Mouse (Mus musculus) hindbrain, embryonic 13.5 days (tissue): Measurements from ENCODE around the gene Uggt2. TPM values are rescaled to one million over a fixed set of nuclear protein-coding genes. Genes with fewer than 3 reads are reported as not detected.

ENCODE experiments used
- ATAC-seq: fragments of 200-750 bp; cut with Nextera tagmentation; 2 replicates; pipeline ENCODE4 v1.8.0; 2017; ENCODE audit warnings: moderate TSS enrichment; ENCODE audit not compliant: low FRiP score
- H3K27ac ChIP-seq: fragments of 300-500 bp; sonication (generic); 2 replicates; pipeline ENCODE4 v1.5.1; 2015; ENCODE audit warnings: inconsistent platforms, mild to moderate bottlenecking, moderate library complexity
- H3K27me3 ChIP-seq: fragments of 300-500 bp; sonication (generic); 2 replicates; pipeline ENCODE4 v1.6.1; 2015; ENCODE audit warnings: mild to moderate bottlenecking, inconsistent platforms
- H3K36me3 ChIP-seq: fragments of 300-500 bp; sonication (generic); 2 replicates; pipeline ENCODE4 v1.6.1; 2015; ENCODE audit warnings: mild to moderate bottlenecking, inconsistent platforms
- H3K4me1 ChIP-seq: fragments of 300-500 bp; sonication (generic); replicated peaks from 2 replicates; pipeline ENCODE4 v1.6.1; 2015; ENCODE audit warnings: inconsistent platforms
- H3K4me2 ChIP-seq: fragments of 300-500 bp; sonication (generic); 2 replicates; pipeline ENCODE4 v1.6.1; 2015; ENCODE audit warnings: inconsistent platforms, mild to moderate bottlenecking, moderate library complexity
- H3K4me3 ChIP-seq: fragments of 300-500 bp; sonication (generic); 2 replicates; pipeline ENCODE4 v1.5.1; 2015; ENCODE audit warnings: mild to moderate bottlenecking, inconsistent platforms
- H3K9ac ChIP-seq: fragments of 300-500 bp; sonication (generic); 2 replicates; pipeline ENCODE4 v1.6.1; 2015; ENCODE audit warnings: mild to moderate bottlenecking, inconsistent platforms
- H3K9me3 ChIP-seq: fragments of 300-500 bp; sonication (generic); 2 replicates; pipeline ENCODE4 v1.6.1; 2016; ENCODE audit warnings: inconsistent platforms
- WGBS: fragments of 180-500 bp; shearing (Covaris S2); methylation state at CpG from one replicate; pipeline ENCODE4 v1.1.7; 2015; 5-methylcytosine and 5-hydroxymethylcytosine counted together
- polyA plus RNA-seq: library from polyadenylated mRNA; unstranded; fragments of >200 nt; fragmentation: Nextera tagmentation; extraction: Ambion mirVana; gene quantifications from 2 replicates; pipeline ENCODE4 v1.2.1, GENCODE M21; 2015

The Uggt2 gene
- polyA plus RNA-seq, 1 experiment from 2014 or later = 18.5 TPM

DNA sequence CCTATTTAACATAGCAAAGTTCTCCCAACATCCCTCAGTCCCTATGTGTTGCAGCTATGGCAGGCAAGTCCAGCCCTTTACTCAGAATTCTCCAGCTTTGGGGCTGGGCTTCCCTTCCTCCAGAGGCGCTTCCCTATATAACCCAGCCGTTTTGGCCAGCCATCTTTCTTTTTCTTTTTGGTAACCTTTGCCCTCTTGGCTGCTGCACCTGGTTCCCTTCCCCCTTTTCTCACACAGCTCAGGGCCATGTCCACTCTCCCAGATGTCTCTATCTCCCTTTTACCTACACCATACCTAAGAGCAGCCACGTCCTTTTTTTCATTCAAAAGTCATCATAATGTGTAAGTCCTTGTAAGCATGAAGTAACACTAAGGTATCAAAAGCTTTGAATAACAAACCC, 163.0 kb downstream of the Uggt2 start:
- 64% methylated on average over 3 of the region's 3 CpGs for WGBS

More for the DNA sequence above, 163.0 kb downstream of the Uggt2 start:
- no peak overlapping the region for H3K4me3 ChIP-seq
- no peak overlapping the region for H3K4me2 ChIP-seq
- H3K9ac ChIP-seq = no peak overlapping the region
- H3K27me3 ChIP-seq = no peaks in the 10 kb centered on the region; the same call in 1 of the 2 replicates
- ATAC-seq = no peak
- no peaks in the 10 kb centered on the region for H3K36me3 ChIP-seq
- H3K4me1 ChIP-seq = peaks cover 29% of the 10 kb centered on the region
- H3K9me3 ChIP-seq = no peaks in the 10 kb centered on the region
- no peak overlapping the region for H3K27ac ChIP-seq

Other genes with a start within 250 kb of the Uggt2 start
- gene Dzip1, start 174.0 kb downstream of the Uggt2 start, polyA plus RNA-seq = 56.3 and 57.0 TPM in 2 replicates
- gene Dnajc3, start 161.5 kb downstream of the Uggt2 start, polyA plus RNA-seq = 20.3 and 21.5 TPM in 2 replicates
- gene Hs6st3, start 38.9 kb upstream of the Uggt2 start, polyA plus RNA-seq = 1.2 and 1.9 TPM in 2 replicates